Mouse (Mus musculus) lung, postnatal 0 days (tissue): Measurements from ENCODE around the gene Cldn3.

Source experiments
- CTCF ChIP-seq: IDR thresholded peaks from 2 replicates; pipeline ENCODE4 v1.5.1; 2016; ENCODE audit warnings: antibody characterized with exemption, mild to moderate bottlenecking
- EP300 ChIP-seq: IDR thresholded peaks from 2 replicates; pipeline ENCODE4 v1.6.1; 2016; ENCODE audit warnings: antibody characterized with exemption, mild to moderate bottlenecking, control low read depth

- TF ChIP-seq CTCF (no peak), EP300 (no peak)
These were observed 46.6 kb downstream of the Cldn3 start for GRCm38 (mm10) chr5:135032581-135032980.
